Mouse (Mus musculus) forebrain, embryonic 16.5 days (tissue): ENCODE measurements at regions not wholly inside any gene's neighbourhood (a gene's known extent, or its start where the extent isn't known, plus 50 kb on each side); places are given as distances from the start of the nearest gene placed in this dataset.
A peak's percentile ranks its signal among the peaks of the same experiment; 100 is the strongest.

Experiments used
- ATAC-seq: fragments of 200-750 bp; cut with Nextera tagmentation; 2 replicates; pipeline ENCODE4 v1.8.0; 2017; ENCODE audit warnings: mild to moderate bottlenecking, moderate library complexity
- H3K27ac ChIP-seq: fragments of 300-500 bp; sonication (generic); 2 replicates; pipeline ENCODE4 v1.5.1; 2014; ENCODE audit warnings: low read length, control low read depth
- H3K27me3 ChIP-seq: fragments of 300-500 bp; sonication (generic); replicated peaks from 2 replicates; pipeline ENCODE4 v1.6.1; 2014; ENCODE audit warnings: low read length; ENCODE audit not compliant: control insufficient read depth, insufficient read depth
- H3K36me3 ChIP-seq: fragments of 300-500 bp; sonication (generic); 2 replicates; pipeline ENCODE4 v1.6.1; 2014; ENCODE audit not compliant: control insufficient read depth, insufficient read depth
- H3K4me1 ChIP-seq: fragments of 300-500 bp; sonication (generic); replicated peaks from 2 replicates; pipeline ENCODE4 v1.6.1; 2014; ENCODE audit warnings: low read length; ENCODE audit not compliant: control insufficient read depth, insufficient read depth
- H3K4me2 ChIP-seq: fragments of 300-500 bp; sonication (generic); 2 replicates; pipeline ENCODE4 v1.6.1; 2014; ENCODE audit warnings: mild to moderate bottlenecking, low read length, control low read depth
- H3K4me3 ChIP-seq: fragments of 300-500 bp; sonication (generic); replicated peaks from 2 replicates; pipeline ENCODE4 v1.5.1; 2014; ENCODE audit warnings: mild to moderate bottlenecking, low read length, control low read depth
- H3K9ac ChIP-seq: fragments of 300-500 bp; sonication (generic); replicated peaks from 2 replicates; pipeline ENCODE4 v1.6.1; 2014; ENCODE audit warnings: low read depth, low read length, control low read depth
- H3K9me3 ChIP-seq: fragments of 300-500 bp; sonication (generic); 2 replicates; pipeline ENCODE4 v1.6.1; 2016; ENCODE audit warnings: low read length; ENCODE audit not compliant: control insufficient read depth
- WGBS: fragments of 180-500 bp; shearing (Covaris S2); extraction: QIAGEN DNeasy Blood & Tissue Kit; methylation state at CpG from one replicate; pipeline ENCODE4 v1.1.7; 2014; 5-methylcytosine and 5-hydroxymethylcytosine counted together

- H3K36me3 ChIP-seq, result no peaks in the 10 kb centered on the region
- ATAC-seq, result peak; percentile 85; the same call in 1 of the 2 replicates
- no peak overlapping the region for H3K27ac ChIP-seq
- no peaks in the 10 kb centered on the region for H3K9me3 ChIP-seq
- H3K4me1 ChIP-seq, result peaks cover 9% of the 10 kb centered on the region; the same call in 1 of the 2 replicates
- H3K4me2 ChIP-seq, result no peak overlapping the region
- 79% methylated on average over 6 of the region's 6 CpGs for WGBS
- H3K9ac ChIP-seq, result no peak overlapping the region
- no peaks in the 10 kb centered on the region for H3K27me3 ChIP-seq
- no peak overlapping the region for H3K4me3 ChIP-seq
Measured at GRCm38 (mm10) chr10:111694227-111695200, 188.4 kb downstream of the Phlda1 start.

GRCm38 (mm10) chr10:111695918-111696760 is 190.1 kb downstream of the Phlda1 start:
- H3K9ac ChIP-seq, result no peak overlapping the region
- ATAC-seq, result no peak
- WGBS, result 79% methylated on average over 4 of the region's 4 CpGs
- H3K27ac ChIP-seq, result no peak overlapping the region
- no peaks in the 10 kb centered on the region for H3K9me3 ChIP-seq
- no peaks in the 10 kb centered on the region for H3K36me3 ChIP-seq
- H3K27me3 ChIP-seq, result no peaks in the 10 kb centered on the region
- H3K4me2 ChIP-seq, result no peak overlapping the region
- no peak overlapping the region for H3K4me3 ChIP-seq
- peaks cover 18% of the 10 kb centered on the region; the same call in 1 of the 2 replicates for H3K4me1 ChIP-seq

DNA sequence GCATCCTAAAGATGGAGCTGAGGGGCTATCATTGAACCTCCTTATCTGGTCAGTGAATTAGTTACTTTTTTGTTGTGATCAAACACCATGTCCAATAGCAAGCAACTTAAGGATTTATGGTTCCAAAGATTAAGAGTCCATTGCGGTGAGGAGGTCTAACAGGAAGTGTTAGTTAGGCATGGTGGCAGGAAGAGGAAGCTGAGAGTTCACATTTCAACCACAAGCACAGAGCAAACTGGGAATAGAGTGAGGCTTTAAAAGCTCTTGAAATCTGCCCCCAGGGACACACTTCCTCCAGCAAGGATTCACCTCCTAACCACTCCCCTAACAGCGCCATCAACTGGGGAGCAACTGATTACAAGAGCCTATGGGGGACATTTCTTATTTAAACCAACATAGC is 190.9 kb downstream of the Phlda1 start:
- Histone ChIP-seq H3K27me3 (no peaks in the 10 kb centered on the region), H3K9me3 (no peaks in the 10 kb centered on the region), H3K9ac (no peak overlapping the region), H3K27ac (no peak overlapping the region), H3K4me3 (no peak overlapping the region), H3K36me3 (no peaks in the 10 kb centered on the region), H3K4me1 (peaks cover 18% of the 10 kb centered on the region; the same call in 1 of the 2 replicates), H3K4me2 (no peak overlapping the region)
- 97% methylated on average over 2 of the region's 2 CpGs for WGBS
- no peak for ATAC-seq

DNA sequence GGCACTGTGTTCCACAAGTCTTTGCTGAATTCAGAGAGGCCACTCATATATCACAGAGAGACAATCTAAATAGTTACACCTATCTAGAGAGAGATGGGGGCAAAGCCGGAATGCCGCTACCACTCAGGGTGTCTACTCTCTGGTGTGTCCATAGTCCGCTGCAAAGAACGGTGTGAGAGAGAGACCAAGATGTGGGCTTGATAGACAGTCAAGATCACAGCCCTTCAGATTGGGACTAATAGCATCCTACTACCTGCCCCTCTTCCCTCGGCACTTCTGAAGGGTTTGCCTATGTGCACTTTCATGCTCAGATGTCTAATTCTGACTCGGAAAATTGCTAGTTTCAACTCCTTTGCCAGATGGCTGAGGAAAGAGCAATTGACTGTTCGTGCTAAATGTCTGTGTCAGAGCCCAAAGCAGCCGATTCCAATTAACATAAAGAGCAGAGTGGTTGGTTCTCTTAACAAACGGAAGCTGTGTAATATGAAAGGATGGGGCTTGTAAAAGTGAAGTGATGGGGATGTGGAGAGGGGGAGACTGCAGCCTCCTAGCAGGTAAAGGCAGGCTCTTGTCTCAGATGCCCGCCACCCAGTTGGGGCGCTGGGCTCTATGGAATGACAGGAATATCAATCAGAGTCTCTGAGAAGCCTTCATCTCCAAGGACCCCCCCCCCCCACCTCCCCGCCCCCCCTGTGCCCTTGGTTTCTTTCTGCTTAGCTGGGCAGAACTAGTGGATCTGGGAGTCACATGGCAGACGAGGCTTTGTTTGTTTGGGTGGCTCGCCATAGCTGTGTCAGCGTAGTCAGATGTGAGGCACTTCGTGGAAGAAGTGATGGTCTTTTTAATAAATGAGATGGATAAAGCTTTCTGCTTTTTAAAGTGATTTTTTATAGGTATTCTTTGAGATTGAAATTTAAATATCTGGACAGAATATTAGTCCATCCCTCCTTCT is 193.7 kb downstream of the Phlda1 start:
- Histone ChIP-seq H3K4me3 (no peak overlapping the region), H3K4me2 (0 out of 2 replicates have a peak overlapping the region, but pooled peaks have one; percentile 6), H3K27ac (peak overlapping the region; percentile 60), H3K9ac (0 out of 2 replicates have a peak overlapping the region, but pooled peaks have one; percentile 3), H3K4me1 (peaks cover 18% of the 10 kb centered on the region; the same call in 1 of the 2 replicates), H3K36me3 (no peaks in the 10 kb centered on the region), H3K9me3 (no peaks in the 10 kb centered on the region), H3K27me3 (no peaks in the 10 kb centered on the region)
- peak; percentile 88 for ATAC-seq
- 41% methylated on average over 15 of the region's 16 CpGs for WGBS

- H3K27ac ChIP-seq, result peak overlapping the region; percentile 34; the same call in 1 of the 2 replicates
- H3K27me3 ChIP-seq, result no peaks in the 10 kb centered on the region
- H3K4me2 ChIP-seq, result no peak overlapping the region
- H3K36me3 ChIP-seq, result no peaks in the 10 kb centered on the region
- peaks cover 18% of the 10 kb centered on the region; the same call in 1 of the 2 replicates for H3K4me1 ChIP-seq
- no peak for ATAC-seq
- H3K9ac ChIP-seq, result no peak overlapping the region
- WGBS, result 80% methylated on average over 3 of the region's 3 CpGs
- no peak overlapping the region for H3K4me3 ChIP-seq
- peaks cover 1% of the 10 kb centered on the region for H3K9me3 ChIP-seq
Measured at GRCm38 (mm10) chr10:111700570-111700969, 194.5 kb downstream of the Phlda1 start.

DNA sequence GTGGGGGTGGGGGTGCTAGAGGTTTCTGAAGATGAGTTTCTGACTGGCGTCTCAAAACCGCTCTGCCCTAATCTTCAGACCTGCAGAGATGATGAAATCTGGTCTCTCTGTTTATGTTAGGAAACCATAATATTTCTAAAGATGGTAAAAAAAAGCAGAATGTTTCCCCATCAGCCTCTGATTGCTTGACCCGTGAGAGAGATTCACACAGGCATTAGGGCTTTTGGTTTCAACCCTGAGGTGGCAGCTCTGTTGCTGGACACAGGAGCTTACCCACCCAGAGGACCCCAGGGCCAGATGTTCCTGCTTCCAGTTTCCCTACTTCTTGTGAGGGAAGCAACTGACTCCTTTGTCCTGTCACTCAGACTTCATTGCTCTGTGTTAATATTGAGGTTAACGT is 195.1 kb downstream of the Phlda1 start:
- Histone ChIP-seq H3K36me3 (no peaks in the 10 kb centered on the region), H3K9me3 (peaks cover 6% of the 10 kb centered on the region), H3K9ac (no peak overlapping the region), H3K4me3 (no peak overlapping the region), H3K27me3 (no peaks in the 10 kb centered on the region), H3K4me1 (peaks cover 18% of the 10 kb centered on the region; the same call in 1 of the 2 replicates), H3K4me2 (no peak overlapping the region), H3K27ac (no peak overlapping the region)
- ATAC-seq, result no peak
- WGBS, result 81% methylated on average over 4 of the region's 4 CpGs

- WGBS, result 97% methylated on average over 6 of the region's 6 CpGs
- ATAC-seq, result no peak
Measured at GRCm38 (mm10) chr10:111702435-111702834, 196.3 kb downstream of the Phlda1 start.

DNA sequence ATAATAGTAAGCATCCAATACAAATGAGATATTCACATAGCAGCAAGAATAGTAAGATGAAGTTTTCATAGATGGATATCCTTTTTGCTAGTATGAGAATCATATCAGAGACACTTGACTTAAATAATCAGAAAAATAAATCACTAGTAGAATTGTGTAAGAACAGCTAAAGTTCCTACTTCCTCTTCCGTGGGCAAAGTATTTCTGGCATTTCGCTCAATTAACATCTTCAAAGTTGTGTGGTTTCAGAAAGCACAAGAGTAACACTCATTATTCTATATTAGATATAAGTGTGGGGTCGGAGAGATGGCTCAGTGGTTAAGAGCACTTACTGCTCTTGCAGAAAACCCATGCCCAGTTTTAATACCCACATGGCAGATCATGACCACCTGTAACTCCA is 197.4 kb downstream of the Phlda1 start:
- H3K4me3 ChIP-seq, result no peak overlapping the region
- no peak overlapping the region for H3K4me2 ChIP-seq
- ATAC-seq, result no peak
- no peaks in the 10 kb centered on the region for H3K36me3 ChIP-seq
- no peaks in the 10 kb centered on the region for H3K27me3 ChIP-seq
- peaks cover 15% of the 10 kb centered on the region; the same call in 1 of the 2 replicates for H3K4me1 ChIP-seq
- no peak overlapping the region for H3K9ac ChIP-seq
- H3K27ac ChIP-seq, result no peak overlapping the region
- WGBS, result 93% methylated on average over 3 of the region's 3 CpGs
- H3K9me3 ChIP-seq, result peaks cover 6% of the 10 kb centered on the region

More at GRCm38 (mm10) chr10:111702435-111702834, 196.3 kb downstream of the Phlda1 start:
- Histone ChIP-seq H3K27ac (no peak overlapping the region), H3K27me3 (no peaks in the 10 kb centered on the region), H3K4me2 (no peak overlapping the region), H3K4me3 (no peak overlapping the region), H3K9ac (no peak overlapping the region), H3K4me1 (peaks cover 15% of the 10 kb centered on the region; the same call in 1 of the 2 replicates), H3K36me3 (no peaks in the 10 kb centered on the region), H3K9me3 (peaks cover 6% of the 10 kb centered on the region)
